Mouse (Mus musculus): ENCODE measurements around the gene Vsx1.
A peak's percentile ranks its signal among the peaks of the same experiment; 100 is the strongest.

Vsx1 gene

DNA sequence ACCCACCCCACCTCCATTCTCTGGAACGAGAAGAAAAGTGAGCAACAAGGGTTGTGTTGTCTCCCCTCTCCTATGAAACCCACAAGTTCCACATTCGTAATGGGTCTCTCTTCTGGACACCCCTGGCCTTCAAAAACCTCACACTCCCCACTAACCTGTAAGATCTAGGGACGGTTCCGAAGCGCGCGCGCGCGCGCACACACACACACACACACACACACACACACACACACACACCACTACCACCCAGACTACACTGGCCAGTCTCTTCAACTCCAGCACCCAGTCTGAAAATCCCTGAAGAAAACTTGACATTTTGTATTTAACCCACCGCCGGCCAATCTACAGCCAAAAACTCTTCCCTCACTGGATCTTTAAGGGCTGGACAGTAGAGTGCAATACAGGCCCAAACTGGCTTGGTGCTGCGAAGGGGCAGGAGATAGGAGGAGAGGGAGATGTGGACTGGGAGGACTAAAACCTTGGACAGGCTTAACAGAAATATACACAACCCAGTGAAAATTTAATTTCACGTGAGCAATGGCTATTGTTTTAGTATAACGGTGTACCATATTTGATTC, at the start of gene Vsx1:
Vsx1 (minus strand) TSS at position 138 of the 578 bp plus-strand sequence.
- DNase-seq = no peak

DNA sequence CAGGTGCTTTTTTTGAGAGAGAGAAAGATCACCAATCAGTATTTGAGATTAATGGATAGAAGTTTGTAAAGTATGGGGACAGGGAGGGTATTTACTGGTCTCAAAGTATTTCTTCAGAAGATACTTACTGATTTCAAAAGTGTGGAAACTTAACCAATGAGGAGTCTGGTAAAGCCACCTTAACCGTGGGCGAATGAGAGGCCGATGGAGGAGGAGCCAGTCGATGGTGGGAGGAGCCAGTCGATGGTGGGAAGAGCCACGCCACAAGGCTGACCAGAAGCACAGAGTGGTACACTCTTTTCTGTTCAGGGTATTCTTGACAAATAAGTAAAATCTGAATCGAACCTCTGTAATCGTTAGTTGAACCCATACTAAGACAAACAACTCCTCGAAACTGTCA, 48.7 kb upstream of the Vsx1 start:
- no peak for DNase-seq

DNA sequence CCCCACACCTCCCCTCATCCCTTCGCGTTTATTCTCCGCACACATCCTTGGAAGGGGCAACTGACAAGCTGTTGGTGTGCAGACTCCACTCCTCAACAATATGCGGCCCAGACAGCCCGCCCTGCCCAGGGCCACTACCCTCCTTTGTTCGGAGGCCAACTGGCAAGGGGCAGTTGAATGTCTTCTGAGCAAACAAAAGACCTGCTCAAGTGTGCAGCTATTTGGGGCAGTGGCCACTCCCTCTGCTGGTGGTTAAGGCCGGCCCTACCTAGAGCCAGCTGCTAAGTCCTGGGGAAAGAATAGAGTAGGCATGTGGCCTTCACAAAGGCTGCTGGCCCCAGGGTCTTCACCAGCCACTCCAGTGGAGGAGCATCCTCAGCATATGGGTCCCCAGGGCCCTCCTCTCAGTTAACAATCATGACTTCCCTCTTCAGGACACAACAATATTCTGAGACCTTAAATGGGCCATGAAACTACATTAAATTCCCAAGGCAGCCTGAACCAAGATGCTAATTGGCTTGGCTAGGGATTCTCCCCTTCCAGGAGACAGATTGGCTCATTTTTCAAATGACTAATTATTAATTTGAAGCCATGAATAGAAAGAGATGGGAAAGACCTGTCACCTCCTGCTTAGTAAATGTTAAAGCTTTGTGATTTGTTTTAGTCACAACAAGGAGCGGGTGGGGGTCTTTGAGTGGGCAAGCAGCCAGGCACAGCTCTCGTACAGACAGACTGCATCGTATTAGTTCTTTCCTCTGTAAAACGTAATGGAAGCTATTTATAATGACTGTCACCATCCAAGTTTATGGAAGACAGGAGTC, 46.8 kb upstream of the Vsx1 start:
- no peak for DNase-seq

DNA sequence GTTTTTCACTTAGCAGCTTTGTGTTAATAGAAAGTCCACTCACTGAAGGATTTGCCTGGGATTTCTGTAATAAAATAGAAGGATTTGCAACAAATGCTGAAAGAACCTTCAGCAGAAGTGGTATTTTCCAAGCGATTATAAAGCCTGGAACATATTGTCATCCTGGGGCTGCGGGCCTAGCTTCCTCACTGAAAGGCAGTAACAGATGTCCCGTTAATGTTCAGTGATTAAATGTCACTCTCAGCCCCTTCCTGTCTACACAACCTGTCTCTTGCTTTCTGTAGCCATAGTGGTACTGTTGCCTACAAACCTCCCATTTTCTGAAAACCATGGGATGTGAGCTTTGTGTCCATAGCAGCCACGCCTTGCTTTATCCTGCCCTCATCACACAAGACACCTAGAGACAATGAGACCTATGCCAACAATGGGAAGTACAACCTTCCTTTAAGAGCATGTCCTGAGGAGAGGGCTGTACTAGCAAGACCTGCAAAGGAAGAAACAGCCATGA, 23.1 kb upstream of the Vsx1 start:
- DNase-seq = no peak

DNA sequence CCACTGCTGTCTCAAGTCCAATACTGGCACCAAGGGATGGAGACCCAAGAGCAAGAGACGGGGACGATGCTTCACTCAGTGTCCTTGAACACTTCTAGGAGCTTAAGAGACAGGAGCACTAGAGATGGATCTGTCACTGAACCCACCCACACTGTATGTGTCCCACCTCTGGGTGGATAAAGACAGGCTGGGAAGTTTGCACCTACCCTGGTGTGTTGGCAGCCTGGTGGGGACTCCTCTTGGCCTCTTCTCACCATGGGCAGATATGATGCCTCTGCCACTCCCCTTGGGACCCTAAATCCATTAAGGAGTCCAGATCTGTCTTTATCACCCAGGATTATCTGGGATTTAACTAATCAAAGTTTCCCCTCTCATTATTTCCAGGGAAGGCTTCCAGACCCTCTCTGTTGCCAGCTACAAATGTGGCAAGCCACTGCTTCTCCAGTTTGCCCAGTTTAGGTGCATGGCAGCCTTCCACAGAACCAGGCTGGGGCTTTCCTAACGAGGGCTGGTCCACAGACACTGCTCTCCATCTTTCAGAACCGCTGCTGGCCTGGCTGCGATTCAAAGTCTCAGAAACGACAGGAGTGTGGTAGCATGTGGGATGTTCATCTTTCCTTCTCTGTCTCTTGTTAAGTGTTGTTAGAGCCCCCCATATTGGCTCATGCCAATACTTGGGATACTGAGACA, 2.5 kb upstream of the Vsx1 start:
- no peak for DNase-seq

DNA sequence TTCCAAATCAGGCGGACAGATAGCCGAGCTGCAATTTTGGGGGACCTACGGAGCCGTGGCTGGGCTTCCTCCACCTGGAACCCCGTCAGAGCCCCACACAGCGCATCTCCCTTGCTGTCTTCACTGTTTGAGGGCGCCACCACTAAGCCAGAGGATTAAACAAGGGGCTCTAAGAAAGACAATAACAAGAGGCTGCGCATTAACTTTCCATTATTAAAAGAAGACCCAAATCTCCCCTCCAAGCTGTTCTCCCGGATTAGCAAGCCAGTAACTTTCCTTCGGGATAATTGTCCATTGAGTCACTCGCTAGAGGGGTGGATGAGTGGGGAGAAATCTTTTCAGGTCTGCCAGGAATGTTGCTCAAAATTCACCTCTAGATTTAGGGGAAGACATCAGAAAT, 1.1 kb upstream of the Vsx1 start:
- no peak for DNase-seq

DNA sequence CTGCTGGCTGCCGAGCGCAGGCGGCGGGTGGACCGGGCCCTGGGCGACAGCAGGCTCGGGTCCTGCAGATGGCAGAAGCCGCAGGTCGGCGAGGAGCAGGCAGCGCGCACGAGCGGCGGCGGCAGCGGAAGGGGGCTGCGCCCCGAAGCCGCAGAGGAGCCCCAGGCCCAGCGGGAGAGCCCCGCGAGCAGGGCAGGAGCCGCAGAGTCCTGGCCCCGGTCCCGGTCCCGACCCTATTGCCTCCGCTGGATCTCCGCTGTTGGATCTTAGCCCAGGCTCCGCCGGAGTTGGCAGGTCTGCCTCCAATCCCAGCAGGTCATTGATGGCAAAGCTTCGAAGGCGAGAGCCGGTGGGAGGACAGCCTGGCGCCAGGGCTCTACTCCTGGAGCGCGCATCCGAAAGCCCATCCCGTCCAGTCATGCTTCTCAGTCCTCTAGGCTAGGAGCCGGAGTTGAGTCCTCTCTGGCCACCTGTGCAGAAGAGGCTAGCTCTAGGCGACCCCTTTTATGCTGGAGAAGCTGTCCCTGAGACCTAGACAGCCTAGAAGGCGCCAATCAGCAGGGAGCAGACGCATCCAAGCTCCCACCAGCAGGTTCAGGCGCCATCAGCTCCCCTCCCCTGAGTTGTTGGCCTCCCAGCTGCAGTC, 496 bp downstream of the Vsx1 start:
- no peak for DNase-seq

DNA sequence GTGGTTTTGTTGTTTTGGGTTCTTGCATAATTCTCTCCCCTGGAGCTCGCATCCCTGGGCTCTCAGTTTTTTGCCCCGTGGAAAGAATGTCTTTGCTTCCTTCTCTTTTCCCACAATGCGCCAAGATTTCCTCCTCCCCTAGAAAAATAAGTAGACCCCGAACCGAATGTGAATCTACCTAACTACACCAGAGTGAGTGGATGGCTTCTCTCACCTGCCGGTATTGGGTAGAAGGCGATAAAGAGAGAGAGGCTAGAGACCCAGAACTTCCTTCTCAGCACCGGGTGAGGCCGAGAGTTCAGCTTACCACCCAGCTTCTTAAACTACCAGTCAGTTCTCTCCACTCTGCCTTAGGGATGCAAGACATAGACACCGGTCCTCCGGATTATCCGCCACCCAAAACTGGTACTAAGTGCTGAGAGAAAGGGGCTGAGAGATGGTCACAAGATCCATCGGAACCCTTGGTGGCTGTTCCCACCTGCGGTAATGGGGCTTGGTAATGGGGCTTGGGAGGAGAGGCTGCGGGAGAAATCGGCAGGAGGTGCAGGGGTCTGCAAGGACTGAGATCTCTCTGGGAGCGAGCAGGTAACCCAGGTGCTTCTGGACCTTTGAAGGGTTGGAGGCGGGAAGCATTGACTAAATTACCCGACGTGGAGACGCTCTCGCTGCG, 1.2 kb downstream of the Vsx1 start:
- no peak for DNase-seq

DNA sequence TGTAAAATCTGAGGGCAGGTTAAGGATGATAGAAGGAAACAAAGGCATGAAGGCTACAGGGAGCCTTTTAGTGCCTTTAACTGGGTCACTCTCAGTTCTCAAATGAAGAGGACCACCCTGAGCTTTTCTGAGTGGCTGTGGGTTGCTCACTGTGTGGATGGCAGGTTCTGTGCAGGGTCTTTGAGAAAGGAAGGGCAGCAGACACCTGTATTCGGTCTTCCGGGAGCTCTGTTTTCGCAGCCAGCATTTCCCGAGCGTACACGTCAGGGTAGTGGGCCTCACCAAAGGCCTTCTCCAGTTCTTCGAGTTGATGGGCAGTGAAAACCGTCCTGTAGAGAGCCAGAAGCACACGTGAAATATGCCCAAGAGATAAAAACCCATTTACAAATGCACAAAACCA, 3.8 kb downstream of the Vsx1 start:
- no peak for DNase-seq

DNA sequence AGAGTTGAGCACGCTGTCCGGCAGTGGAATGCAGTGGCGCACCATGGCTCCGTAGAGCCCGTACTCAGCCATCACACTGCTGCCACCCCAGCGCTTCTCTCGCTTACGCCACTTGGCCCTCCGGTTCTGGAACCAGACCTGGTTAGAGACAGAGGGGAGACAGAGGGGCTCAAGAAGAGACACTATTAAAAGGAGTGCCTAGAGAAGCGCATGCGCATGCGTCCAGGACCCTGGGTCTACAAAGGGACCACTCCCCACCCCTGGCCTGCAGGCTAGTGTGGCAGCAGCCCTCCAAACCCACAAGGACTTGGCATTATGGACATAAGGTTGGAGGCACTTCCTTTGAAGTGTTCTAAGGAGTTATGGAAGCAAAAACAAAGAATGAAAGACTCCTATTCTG, 4.7 kb downstream of the Vsx1 start:
- no peak for DNase-seq

DNA sequence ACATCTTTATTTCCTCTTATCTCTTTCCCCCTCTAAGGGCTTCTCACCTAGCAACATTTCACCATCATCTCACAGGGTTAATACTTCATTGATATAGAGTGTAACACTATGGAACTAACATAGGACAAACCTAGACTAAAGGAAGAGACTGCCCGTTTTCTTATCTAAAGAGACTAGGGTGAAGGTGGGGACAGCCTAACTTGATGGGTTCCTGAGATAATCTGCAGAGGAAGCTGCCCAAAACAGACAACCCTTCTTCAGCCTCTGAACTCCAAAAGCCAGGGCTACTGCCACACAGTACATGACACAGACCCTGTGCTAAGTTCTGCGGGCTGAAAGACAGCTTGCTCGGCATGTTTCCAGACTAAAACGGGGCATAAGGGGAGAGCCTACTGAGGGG, 7.6 kb downstream of the Vsx1 start:
- no peak for DNase-seq

DNA sequence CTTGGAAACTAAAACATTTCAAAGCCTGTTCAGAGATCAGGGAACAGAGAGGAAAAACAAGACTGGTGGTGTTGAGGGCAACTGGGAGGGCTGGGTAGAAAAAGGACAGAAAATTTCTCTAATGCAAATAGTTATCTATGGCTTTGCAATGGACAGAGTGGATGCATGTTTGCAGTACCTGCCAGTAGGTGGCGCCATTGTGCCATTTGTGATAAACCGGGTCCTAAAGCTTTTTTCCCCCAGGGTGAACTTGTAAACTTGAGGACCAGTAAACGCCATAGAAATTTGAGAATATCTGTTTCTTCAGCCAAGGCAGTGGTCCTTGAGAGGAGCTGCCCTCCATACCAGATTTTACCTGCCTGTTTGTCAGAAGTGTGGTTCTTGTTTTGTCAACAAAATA, 10.8 kb downstream of the Vsx1 start:
- DNase-seq = peak; percentile 81

DNA sequence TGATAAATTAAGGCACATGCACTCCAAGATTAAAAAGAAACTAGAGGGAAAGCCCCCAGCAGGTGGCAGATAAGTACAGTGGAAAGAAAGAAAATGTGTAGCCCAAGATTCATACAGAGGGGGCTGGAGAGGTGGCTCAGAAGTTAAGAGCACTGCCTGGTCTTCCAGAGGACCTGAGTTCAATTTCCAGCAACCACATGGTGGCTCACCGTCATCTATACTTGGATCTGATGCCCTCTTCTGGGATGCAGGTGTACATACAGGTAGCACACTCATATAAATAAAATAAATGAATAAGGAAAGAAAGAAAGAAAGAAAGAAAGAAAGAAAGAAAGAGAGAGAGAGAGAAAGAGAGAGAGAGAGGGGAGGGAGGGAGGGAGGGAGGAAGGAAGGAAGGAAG, 13.6 kb downstream of the Vsx1 start:
- DNase-seq = no peak

DNA sequence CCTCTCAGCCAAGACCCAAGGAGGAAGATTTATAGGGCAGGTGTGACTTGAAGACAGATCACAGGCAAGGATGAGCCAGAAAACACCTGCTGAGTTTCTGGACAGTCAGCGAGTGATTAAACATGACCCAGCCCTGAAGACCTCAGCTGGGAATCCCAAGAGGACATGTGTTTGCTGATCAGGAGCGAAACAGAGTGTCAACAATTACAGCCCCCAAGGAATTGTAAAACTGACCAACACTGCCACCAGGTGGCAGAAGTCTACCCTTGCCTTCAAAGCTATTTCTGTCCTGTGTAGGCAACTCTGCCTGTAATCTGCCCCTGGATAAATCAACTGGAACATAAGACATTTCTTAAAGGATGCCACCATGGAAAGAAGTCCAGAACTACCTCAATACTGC, 14.3 kb downstream of the Vsx1 start:
- DNase-seq = peak; percentile 78

DNA sequence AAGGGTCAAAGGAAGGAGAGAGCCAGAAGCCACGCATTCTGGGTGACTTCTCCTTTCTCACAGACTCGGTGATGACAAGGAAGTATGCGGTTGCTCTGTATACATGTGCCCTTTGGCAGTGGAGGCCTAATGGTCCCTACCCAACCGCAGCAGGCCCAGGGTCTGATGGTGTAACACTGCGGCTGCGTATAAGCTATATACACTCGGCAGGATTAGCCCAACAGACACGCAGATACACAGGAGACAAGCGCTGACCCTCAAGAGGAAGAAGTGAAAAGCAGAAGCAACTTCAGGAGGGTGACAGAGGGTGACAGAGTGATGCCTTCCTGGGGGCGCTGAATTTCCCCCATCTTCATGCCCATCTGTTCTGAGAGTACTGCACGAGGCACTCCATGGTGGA, 15.2 kb downstream of the Vsx1 start:
- peak; percentile 33 for DNase-seq

DNA sequence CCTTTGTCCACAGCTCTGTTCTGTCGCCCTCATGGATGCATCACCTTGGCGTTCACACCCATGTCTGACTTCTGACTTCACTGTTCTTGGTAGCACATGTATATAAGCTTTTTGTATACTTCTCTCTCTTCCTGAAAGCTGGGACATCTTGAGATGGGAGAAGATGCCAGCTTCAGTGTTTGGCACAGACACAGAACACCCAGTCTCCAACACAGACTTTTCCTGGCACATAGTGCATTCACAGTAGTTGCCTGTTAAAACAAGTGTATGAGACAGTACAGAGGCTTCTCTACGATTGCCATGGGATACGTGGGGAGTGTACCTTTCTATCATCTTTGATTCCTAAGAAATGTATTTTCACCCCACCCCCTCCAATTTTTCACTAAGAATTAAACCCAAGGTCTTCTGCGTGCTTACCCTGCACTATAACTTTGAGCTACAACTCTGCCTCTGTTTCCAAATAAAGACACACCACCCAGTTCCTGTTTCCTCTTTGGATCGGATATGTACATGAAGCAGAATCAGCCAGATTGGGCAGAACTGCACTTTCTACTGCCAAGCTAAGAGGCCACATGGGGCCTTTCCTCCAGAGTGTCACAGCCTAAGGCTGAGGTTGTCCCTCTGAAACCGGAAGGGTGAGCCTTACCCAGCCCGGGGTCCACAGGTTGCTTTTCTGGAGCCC, 17.4 kb downstream of the Vsx1 start:
- no peak for DNase-seq

DNA sequence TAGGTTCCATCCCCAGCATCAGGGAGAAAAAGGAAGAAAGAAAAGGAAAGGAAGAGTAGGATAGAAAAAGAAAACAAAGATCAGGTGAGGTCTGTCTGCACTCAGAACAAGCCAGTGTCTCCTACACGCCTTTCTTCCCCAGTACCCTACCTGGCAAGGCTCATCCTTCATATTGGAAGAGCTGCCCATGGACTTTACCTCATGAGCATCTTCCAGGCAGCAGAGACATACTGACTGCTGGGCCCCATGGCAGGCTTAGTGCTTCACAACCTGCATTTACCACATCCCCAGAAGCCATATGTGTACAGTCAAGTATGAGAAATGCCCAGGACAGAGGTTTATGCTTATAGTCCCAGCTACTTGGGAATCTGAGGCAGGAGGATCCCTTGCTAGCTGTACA, 18.2 kb downstream of the Vsx1 start:
- DNase-seq = no peak

DNA sequence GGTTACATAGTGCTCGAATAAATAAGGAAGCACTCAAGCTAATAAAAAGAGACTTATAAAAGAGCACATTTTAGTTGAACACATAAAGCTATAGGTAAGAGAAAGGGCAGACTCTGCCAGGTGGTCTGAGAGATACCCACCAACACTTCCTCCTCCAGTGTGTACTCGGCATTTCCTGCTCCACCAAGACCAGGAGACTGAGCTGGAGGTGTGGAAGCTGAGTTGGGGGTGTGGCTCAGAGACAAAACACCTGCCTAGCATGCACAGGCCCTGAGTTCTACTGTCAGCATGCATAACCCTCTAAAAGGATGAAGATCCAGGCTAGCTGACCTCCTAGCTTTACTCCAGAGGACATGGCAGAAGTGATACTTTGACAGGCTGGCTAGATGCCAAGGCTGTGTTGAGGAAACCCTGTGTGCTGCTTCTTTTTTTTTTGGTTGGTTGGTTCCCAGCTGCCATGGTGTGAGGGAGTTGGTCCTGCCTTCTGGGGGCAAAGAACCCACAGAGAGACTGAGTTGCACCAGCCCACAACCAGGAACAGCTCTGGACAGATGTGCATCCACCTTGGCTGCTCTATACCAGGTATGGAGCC, 19.6 kb downstream of the Vsx1 start:
- DNase-seq = no peak

DNA sequence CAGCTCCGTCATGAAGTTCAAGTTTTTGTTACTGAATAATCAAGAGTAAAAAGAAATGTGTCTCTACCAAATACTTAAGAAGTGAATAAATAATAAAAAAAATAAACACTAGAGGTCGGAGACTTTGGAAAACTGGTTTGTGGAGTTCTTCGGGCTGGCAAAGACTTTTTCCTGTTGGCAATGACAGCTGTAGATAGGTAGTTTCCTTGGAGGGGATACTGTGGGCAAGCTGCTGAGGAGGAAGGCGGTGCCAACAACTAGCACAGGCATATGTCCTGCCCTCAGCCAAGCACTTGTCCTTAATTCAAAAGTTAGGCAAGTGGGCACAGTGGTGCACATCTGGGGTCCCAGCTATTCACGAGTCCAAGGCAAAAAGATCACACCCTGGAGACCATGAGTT, 20.2 kb downstream of the Vsx1 start:
- no peak for DNase-seq

DNA sequence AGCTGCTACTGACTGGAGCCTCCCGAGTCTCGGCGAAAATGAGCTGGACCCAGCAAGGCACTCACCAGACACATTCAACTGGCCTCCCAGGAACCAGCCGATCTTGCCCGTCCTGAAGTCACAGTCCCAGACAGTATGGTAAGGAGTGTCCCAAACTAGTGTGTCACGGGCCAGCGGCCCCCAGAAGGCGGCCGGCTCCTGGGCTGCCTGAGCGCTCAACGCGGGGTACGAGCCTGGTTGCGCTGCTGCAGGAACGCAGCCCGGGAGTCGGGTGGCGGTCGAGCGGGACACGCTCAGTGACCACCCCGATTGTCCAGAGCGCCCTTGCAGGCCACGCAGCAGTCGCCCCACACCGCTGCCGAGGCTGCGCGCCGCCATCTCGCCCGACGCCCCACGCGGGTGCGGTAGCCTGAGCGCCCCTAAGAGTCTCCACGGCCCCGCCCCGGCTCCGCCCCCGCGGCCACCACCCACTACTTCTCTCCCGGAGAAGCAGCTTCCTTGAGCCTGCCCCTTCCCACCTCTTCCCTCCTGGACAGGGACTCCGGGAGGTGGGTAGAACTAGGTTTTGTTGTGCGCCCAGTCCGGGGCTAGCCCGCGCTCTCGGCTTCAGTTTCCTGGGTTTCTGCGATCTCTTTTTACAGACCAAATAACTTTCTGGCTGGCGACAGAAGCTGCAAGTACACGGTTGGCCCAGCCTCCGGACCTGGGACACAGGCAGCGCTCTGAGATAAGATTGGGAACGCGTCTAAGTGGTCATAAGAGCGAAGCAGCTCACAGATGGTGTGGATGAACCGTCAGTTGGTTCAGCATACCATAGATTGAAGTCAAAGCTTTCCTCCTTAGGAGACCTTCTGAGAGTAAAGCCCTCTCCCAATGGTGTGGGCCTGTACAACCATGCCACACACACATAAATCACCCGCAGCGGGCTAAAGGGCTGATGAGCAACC, 21.1 kb downstream of the Vsx1 start, which contains the start of gene Acss1:
Acss1 (minus strand) TSS at position 681 of the 947 bp plus-strand sequence.
- peak; percentile 92 for DNase-seq

All from liver (tissue).